Mouse (Mus musculus) left cerebral cortex, postnatal 4 days (tissue): Measurements from ENCODE around the gene Tex19.2. TPM values are rescaled to one million over a fixed set of nuclear protein-coding genes. Genes with fewer than 3 reads are reported as not detected.

Experiments
- DNase-seq: peaks from one replicate; pipeline ENCODE4 v3.0.0-alpha.2; 2022
- intact Hi-C: fragments of 180-260 bp; cut with DNase I; formaldehyde crosslinking; loops from one replicate; pipeline ENCODE4 v1.15.1; 2025
- total RNA-seq, 2 experiments: library from RNA; stranded (reverse); gene quantifications; 2 replicates each; pipeline ENCODE4 v1.2.3; 2021

The Tex19.2 gene
- total RNA-seq, 2 experiments from 2014 or later: not detected

GRCm38 (mm10) chr11:121067895-121068294 lies 50.6 kb downstream of the Tex19.2 start:
- intact Hi-C loops: no loop called here
- no peak for DNase-seq

Other genes starting within 250 kb of the Tex19.2 start
- 10 to 100 TPM; 11.7 to 13.7 TPM for gene Ccdc57, start 185.8 kb downstream of the Tex19.2 start, total RNA-seq
- 1 to 10 TPM; 1.4 to 3.6 TPM for gene Slc16a3, start 170.2 kb downstream of the Tex19.2 start, total RNA-seq
- 100 to 1,000 TPM; 137 to 141 TPM for gene Csnk1d, start 127.3 kb downstream of the Tex19.2 start, total RNA-seq
- gene Cd7, start 79.3 kb downstream of the Tex19.2 start, total RNA-seq: not detected
- not detected for gene Sectm1b, start 55.1 kb downstream of the Tex19.2 start, total RNA-seq
- under 1 TPM in 1 of 2 experiments, not detected in 1; 0.30 TPM for gene Sectm1a, start 37.5 kb downstream of the Tex19.2 start, total RNA-seq
- not detected for gene Tex19.1, start 27.5 kb upstream of the Tex19.2 start, total RNA-seq
- not detected for gene Uts2r, start 41.6 kb upstream of the Tex19.2 start, total RNA-seq
- gene Hexdc, start 85.8 kb upstream of the Tex19.2 start, total RNA-seq: 10 to 100 TPM; 54.9 to 57.3 TPM
- gene Ogfod3, start 86.0 kb upstream of the Tex19.2 start, total RNA-seq: 1 to 10 TPM; 7.7 to 8.0 TPM
- 10 to 100 TPM; 24.0 to 27.3 TPM for gene Cybc1, start 110.6 kb upstream of the Tex19.2 start, total RNA-seq
- gene Narf, start 118.6 kb upstream of the Tex19.2 start, total RNA-seq: 10 to 100 TPM; 70.6 to 73.2 TPM
- 100 to 1,000 TPM; 115 to 116 TPM for gene Foxk2, start 141.3 kb upstream of the Tex19.2 start, total RNA-seq
- 10 to 100 TPM; 57.3 to 64.8 TPM for gene Wdr45b, start 235.8 kb upstream of the Tex19.2 start, total RNA-seq